Mouse (Mus musculus): ENCODE data around the gene Bag6. TPM values are rescaled to one million over a fixed set of nuclear protein-coding genes. Genes with fewer than 3 reads are reported as not detected.
A peak's percentile ranks its signal among the peaks of the same experiment; 100 is the strongest.

Gene Bag6
- polyA plus RNA-seq, 2 experiments from 2014 or later = 26.2 to 34.1 TPM

- no peak for ATAC-seq
Observed at GRCm38 (mm10) chr17:35147922-35148639, 13.1 kb downstream of the Bag6 start.

- ATAC-seq = no peak
Observed at GRCm38 (mm10) chr17:35152121-35152520, 17.1 kb downstream of the Bag6 start.

GRCm38 (mm10) chr17:35153077-35153476, 18.1 kb downstream of the Bag6 start:
- ATAC-seq = no peak

- no peak for ATAC-seq
Observed at GRCm38 (mm10) chr17:35153931-35154330, 19.0 kb downstream of the Bag6 start.

GRCm38 (mm10) chr17:35154616-35155015, 19.6 kb downstream of the Bag6 start:
- no peak for ATAC-seq

GRCm38 (mm10) chr17:35155451-35155850, 20.5 kb downstream of the Bag6 start:
- no peak for ATAC-seq

GRCm38 (mm10) chr17:35156461-35157200, 21.7 kb downstream of the Bag6 start:
- ATAC-seq = no peak

GRCm38 (mm10) chr17:35157254-35157653, 22.3 kb downstream of the Bag6 start:
- ATAC-seq = no peak

GRCm38 (mm10) chr17:35157661-35158175, 22.7 kb downstream of the Bag6 start:
- no peak for ATAC-seq

- no peak for ATAC-seq
Observed at GRCm38 (mm10) chr17:35158850-35159593, 24.0 kb downstream of the Bag6 start.

GRCm38 (mm10) chr17:35159638-35160037, 24.7 kb downstream of the Bag6 start:
- no peak for ATAC-seq

GRCm38 (mm10) chr17:35161421-35161820, 26.4 kb downstream of the Bag6 start:
- no peak for ATAC-seq

GRCm38 (mm10) chr17:35162121-35162520, 27.1 kb downstream of the Bag6 start:
- no peak for ATAC-seq

- ATAC-seq = no peak
Observed at GRCm38 (mm10) chr17:35162730-35163129, 27.8 kb downstream of the Bag6 start.

GRCm38 (mm10) chr17:35163326-35164081, 28.5 kb downstream of the Bag6 start:
- no peak for ATAC-seq

GRCm38 (mm10) chr17:35164218-35164567, 29.2 kb downstream of the Bag6 start:
- ATAC-seq = no peak

- ATAC-seq = peak; percentile 89
Observed at GRCm38 (mm10) chr17:35164568-35165450, 29.8 kb downstream of the Bag6 start, which contains the start of gene Prrc2a. Gene Prrc2a (minus strand): TSS chr17:35164897.

- no peak for ATAC-seq
Observed at GRCm38 (mm10) chr17:35165451-35166155, 30.6 kb downstream of the Bag6 start.

GRCm38 (mm10) chr17:35166352-35167035, 31.5 kb downstream of the Bag6 start:
- ATAC-seq = peak; percentile 9

- ATAC-seq = no peak
Observed at GRCm38 (mm10) chr17:35167794-35168193, 32.8 kb downstream of the Bag6 start.
